Mouse (Mus musculus) stomach, embryonic 16.5 days (tissue): ENCODE data around the gene Cfap43. TPM values are rescaled to one million over a fixed set of nuclear protein-coding genes. Genes with fewer than 3 reads are reported as not detected.

Source experiments
- ATAC-seq: fragments of 200-750 bp; cut with Nextera tagmentation; 2 replicates; pipeline ENCODE4 v1.8.0; 2017; ENCODE audit warnings: moderate number of reproducible peaks, moderate TSS enrichment; ENCODE audit not compliant: insufficient read depth, low FRiP score
- H3K27ac ChIP-seq: fragments of 300-500 bp; sonication (generic); 2 replicates; pipeline ENCODE4 v1.5.1; 2014; ENCODE audit warnings: low read length
- H3K27me3 ChIP-seq: fragments of 300-500 bp; sonication (generic); 2 replicates; pipeline ENCODE4 v1.6.1; 2014; ENCODE audit warnings: low read length, control low read depth, mixed read lengths; ENCODE audit not compliant: control insufficient read depth, insufficient read depth
- H3K36me3 ChIP-seq: fragments of 300-500 bp; sonication (generic); 2 replicates; pipeline ENCODE4 v1.6.1; 2014; ENCODE audit warnings: low read length; ENCODE audit not compliant: control insufficient read depth, insufficient read depth
- H3K4me1 ChIP-seq: fragments of 300-500 bp; sonication (generic); 2 replicates; pipeline ENCODE4 v1.6.1; 2014; ENCODE audit warnings: low read length, control low read depth, mixed read lengths; ENCODE audit not compliant: control insufficient read depth, insufficient read depth
- H3K4me2 ChIP-seq: fragments of 300-500 bp; sonication (generic); 2 replicates; pipeline ENCODE4 v1.6.1; 2014; ENCODE audit warnings: low read depth, low read length, mixed read lengths
- H3K4me3 ChIP-seq: fragments of 300-500 bp; sonication (generic); replicated peaks from 2 replicates; pipeline ENCODE4 v1.5.1; 2014; ENCODE audit warnings: mild to moderate bottlenecking, low read length
- H3K9ac ChIP-seq: fragments of 300-500 bp; sonication (generic); 2 replicates; pipeline ENCODE4 v1.6.1; 2014; ENCODE audit warnings: low read length
- H3K9me3 ChIP-seq: fragments of 300-500 bp; sonication (generic); replicated peaks from 2 replicates; pipeline ENCODE4 v1.6.1; 2016; ENCODE audit warnings: low read length, control low read depth; ENCODE audit not compliant: control insufficient read depth
- WGBS: fragments of 180-500 bp; shearing (Covaris S2); extraction: QIAGEN DNeasy Blood & Tissue Kit; methylation state at CpG from one replicate; pipeline ENCODE4 v1.1.7; 2014; 5-methylcytosine and 5-hydroxymethylcytosine counted together
- polyA plus RNA-seq: library from polyadenylated mRNA; unstranded; fragments of >200 nt; fragmentation: Nextera tagmentation; extraction: Ambion mirVana; gene quantifications from 2 replicates; pipeline ENCODE4 v1.2.1, GENCODE M21; 2015

The Cfap43 gene
- polyA plus RNA-seq, 1 experiment from 2014 or later: 1.1 TPM

GRCm38 (mm10) chr19:47731071-47731881 is 187.8 kb downstream of the Cfap43 start, which contains the start of gene Sfr1:
Gene Sfr1, plus strand, starts transcription at chr19:47731682.
- Histone ChIP-seq H3K27me3 (no peaks in the 10 kb centered on the region), H3K36me3 (peaks cover 18% of the 10 kb centered on the region), H3K4me1 (peaks cover 14% of the 10 kb centered on the region), H3K9me3 (no peaks in the 10 kb centered on the region), H3K4me2 (peak within 1 kb of the TSS; percentile 77), H3K27ac (peak within 1 kb of the TSS; percentile 100), H3K9ac (peak within 1 kb of the TSS; percentile 91), H3K4me3 (peak within 1 kb of the TSS; percentile 92)
- peak; percentile 95 for ATAC-seq
- under 1% methylated on average over 72 of the region's 72 CpGs for whole genome bisulfite sequencing

GRCm38 (mm10) chr19:47730691-47731070 is 188.4 kb downstream of the Cfap43 start:
- H3K4me1 ChIP-seq: peaks cover 13% of the 10 kb centered on the region
- WGBS: under 1% methylated on average over 12 of the region's 12 CpGs
- peak overlapping the region; percentile 100 for H3K27ac ChIP-seq

DNA sequence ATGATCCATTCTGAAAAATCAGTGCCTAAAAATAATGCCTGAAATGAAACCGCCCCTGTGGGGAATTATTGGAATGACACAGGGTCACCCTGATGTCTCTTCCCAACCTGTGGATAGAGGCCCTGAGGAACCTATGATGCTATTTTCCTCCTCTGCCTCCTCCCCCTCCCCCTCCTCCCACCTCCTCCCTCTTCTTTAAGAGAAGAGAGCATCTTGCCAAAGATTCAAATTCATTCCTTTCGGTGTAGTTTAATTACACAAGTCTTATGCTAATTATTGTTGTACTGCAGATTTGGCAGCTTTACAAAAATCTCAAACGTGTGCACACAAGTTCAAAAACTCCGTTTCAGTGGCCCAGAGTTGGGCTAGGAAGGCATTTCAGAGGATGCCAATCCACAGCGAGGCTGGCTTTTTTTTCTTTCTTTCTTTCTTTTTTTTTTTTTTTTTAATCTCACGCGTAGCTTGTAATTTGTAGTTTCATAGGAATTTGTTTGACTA is 193.4 kb downstream of the Cfap43 start:
- no peak overlapping the region for H3K27ac ChIP-seq
- ATAC-seq: no peak
- H3K4me1 ChIP-seq: peaks cover 4% of the 10 kb centered on the region; the same call in 1 of the 2 replicates
- no peaks in the 10 kb centered on the region for H3K27me3 ChIP-seq
- no peak overlapping the region for H3K4me2 ChIP-seq
- H3K9ac ChIP-seq: no peak overlapping the region
- WGBS: 62% methylated on average over 7 of the region's 7 CpGs
- H3K36me3 ChIP-seq: no peaks in the 10 kb centered on the region
- no peaks in the 10 kb centered on the region for H3K9me3 ChIP-seq
- H3K4me3 ChIP-seq: no peak overlapping the region

More at GRCm38 (mm10) chr19:47730691-47731070, 188.4 kb downstream of the Cfap43 start:
- H3K4me3 ChIP-seq: peak overlapping the region; percentile 92
- no peaks in the 10 kb centered on the region for H3K27me3 ChIP-seq
- H3K4me2 ChIP-seq: peak overlapping the region; percentile 77
- H3K36me3 ChIP-seq: peaks cover 18% of the 10 kb centered on the region
- H3K9me3 ChIP-seq: no peaks in the 10 kb centered on the region
- peak overlapping the region; percentile 85 for H3K9ac ChIP-seq
- peak; percentile 83 for ATAC-seq

- Histone ChIP-seq H3K4me1 (peaks cover 3% of the 10 kb centered on the region; the same call in 1 of the 2 replicates), H3K27ac (no peak overlapping the region), H3K9me3 (no peaks in the 10 kb centered on the region), H3K27me3 (no peaks in the 10 kb centered on the region), H3K9ac (no peak overlapping the region), H3K36me3 (no peaks in the 10 kb centered on the region), H3K4me2 (no peak overlapping the region), H3K4me3 (no peak overlapping the region)
- WGBS: 71% methylated on average over 4 of the region's 4 CpGs
- ATAC-seq: no peak
Observed at GRCm38 (mm10) chr19:47724903-47725302, 194.2 kb downstream of the Cfap43 start.

DNA sequence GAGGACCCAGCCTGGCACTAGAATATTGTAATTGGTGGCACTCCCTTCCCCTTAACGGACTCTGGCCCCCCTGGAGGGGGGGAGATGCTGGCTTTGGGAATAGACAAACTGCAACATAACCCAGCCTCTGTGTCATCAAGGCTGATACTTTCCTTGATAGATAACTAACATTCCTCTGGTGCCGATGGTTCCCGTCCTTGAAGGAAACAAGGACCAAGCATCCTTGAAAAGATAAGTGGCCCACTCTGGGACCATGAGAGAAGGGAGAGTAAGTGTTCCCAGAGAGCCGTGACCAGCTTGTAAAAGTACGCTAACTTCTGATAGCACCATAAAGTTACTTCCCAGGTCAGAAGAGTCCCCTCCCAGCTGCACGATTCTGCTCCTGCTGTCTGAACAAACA is 196.6 kb downstream of the Cfap43 start:
- H3K4me1 ChIP-seq: no peaks in the 10 kb centered on the region; the same call in 1 of the 2 replicates
- no peaks in the 10 kb centered on the region for H3K9me3 ChIP-seq
- no peaks in the 10 kb centered on the region for H3K36me3 ChIP-seq
- no peak overlapping the region for H3K27ac ChIP-seq
- no peaks in the 10 kb centered on the region for H3K27me3 ChIP-seq
- ATAC-seq: no peak
- WGBS: 38% methylated on average over 6 of the region's 6 CpGs
- H3K4me2 ChIP-seq: no peak overlapping the region
- no peak overlapping the region for H3K4me3 ChIP-seq
- H3K9ac ChIP-seq: no peak overlapping the region

GRCm38 (mm10) chr19:47719147-47719546 is 199.9 kb downstream of the Cfap43 start:
- no peaks in the 10 kb centered on the region for H3K27me3 ChIP-seq
- no peak overlapping the region for H3K27ac ChIP-seq
- 82% methylated on average over 3 of the region's 3 CpGs for WGBS
- H3K4me3 ChIP-seq: no peak overlapping the region
- H3K4me2 ChIP-seq: no peak overlapping the region
- no peak for ATAC-seq
- H3K4me1 ChIP-seq: no peaks in the 10 kb centered on the region
- H3K36me3 ChIP-seq: no peaks in the 10 kb centered on the region
- no peak overlapping the region for H3K9ac ChIP-seq
- peaks cover 3% of the 10 kb centered on the region; the same call in 1 of the 2 replicates for H3K9me3 ChIP-seq

- H3K36me3 ChIP-seq: no peaks in the 10 kb centered on the region
- H3K4me2 ChIP-seq: no peak overlapping the region
- peaks cover 3% of the 10 kb centered on the region; the same call in 1 of the 2 replicates for H3K9me3 ChIP-seq
- H3K27me3 ChIP-seq: no peaks in the 10 kb centered on the region
- no peaks in the 10 kb centered on the region for H3K4me1 ChIP-seq
- WGBS: 69% methylated on average over 2 of the region's 2 CpGs
- no peak overlapping the region for H3K9ac ChIP-seq
- H3K4me3 ChIP-seq: no peak overlapping the region
- no peak for ATAC-seq
- H3K27ac ChIP-seq: no peak overlapping the region
Observed at GRCm38 (mm10) chr19:47716144-47716543, 202.9 kb downstream of the Cfap43 start.

- no peak overlapping the region for H3K27ac ChIP-seq
- H3K9me3 ChIP-seq: peaks cover 3% of the 10 kb centered on the region; the same call in 1 of the 2 replicates
- no peak overlapping the region for H3K9ac ChIP-seq
- no peaks in the 10 kb centered on the region for H3K27me3 ChIP-seq
- H3K4me2 ChIP-seq: no peak overlapping the region
- ATAC-seq: no peak
- no peak overlapping the region for H3K4me3 ChIP-seq
- 60% methylated on average over 9 of the region's 9 CpGs for WGBS
- H3K4me1 ChIP-seq: no peaks in the 10 kb centered on the region
- no peaks in the 10 kb centered on the region for H3K36me3 ChIP-seq
Observed at GRCm38 (mm10) chr19:47713457-47713856, 205.6 kb downstream of the Cfap43 start.

DNA sequence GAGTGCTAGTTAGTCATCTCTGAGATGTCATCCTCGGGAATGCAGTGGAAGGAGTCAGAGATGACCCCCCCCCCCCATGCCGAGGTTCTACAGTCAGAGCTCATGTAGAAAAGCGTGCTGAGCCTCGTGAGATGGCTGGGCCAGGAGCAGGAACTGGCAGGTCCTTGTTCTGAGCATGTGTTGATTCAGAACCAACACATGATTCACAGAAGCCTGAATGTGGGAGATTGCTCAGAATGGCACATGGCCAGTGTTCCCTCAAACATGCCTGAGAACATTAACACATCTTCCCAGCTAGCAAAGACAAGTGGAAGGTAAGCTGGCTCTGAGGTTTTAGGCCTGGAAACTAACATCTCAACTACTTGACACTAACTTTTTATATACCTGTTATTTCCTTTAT is 208.7 kb downstream of the Cfap43 start:
- Histone ChIP-seq H3K4me1 (no peaks in the 10 kb centered on the region), H3K36me3 (no peaks in the 10 kb centered on the region), H3K27me3 (no peaks in the 10 kb centered on the region), H3K27ac (no peak overlapping the region), H3K4me3 (no peak overlapping the region), H3K9ac (no peak overlapping the region), H3K4me2 (no peak overlapping the region), H3K9me3 (no peaks in the 10 kb centered on the region)
- 77% methylated on average over 4 of the region's 4 CpGs for WGBS
- no peak for ATAC-seq
